Mouse (Mus musculus) E14TG2a.4 (cell line): Measurements from ENCODE around the gene Olfr1118.
"Not testable (repeated sequence)": the region's sequence is repeated elsewhere in the genome, so short reads cannot be mapped to it uniquely, and the experiment has no call there.

ENCODE experiments used
- H3K27me3 ChIP-seq: 2 replicates; pipeline ENCODE4 v1.6.1; 2014; ENCODE audit warnings: low read length, control low read depth; ENCODE audit not compliant: insufficient read depth
- H3K36me3 ChIP-seq: 2 replicates; pipeline ENCODE4 v1.6.1; 2014; ENCODE audit warnings: low read length, control low read depth; ENCODE audit not compliant: insufficient read depth
- H3K4me1 ChIP-seq: replicated peaks from 2 replicates; pipeline ENCODE4 v1.6.1; 2014; ENCODE audit warnings: low read depth, low read length, control low read depth
- H3K4me3 ChIP-seq: replicated peaks from 2 replicates; pipeline ENCODE4 v1.5.1; 2014; ENCODE audit warnings: mild to moderate bottlenecking, low read length
- H3K9me3 ChIP-seq: 2 replicates; pipeline ENCODE4 v1.6.1; 2014; ENCODE audit warnings: low read length, control low read depth
- CTCF ChIP-seq: conservative IDR thresholded peaks from 2 replicates; pipeline ENCODE4 v1.5.1; 2014; ENCODE audit warnings: low read length
- NANOG ChIP-seq: IDR thresholded peaks from 2 replicates; pipeline ENCODE4 v1.6.1; 2014; ENCODE audit warnings: borderline replicate concordance, low read length, mixed read lengths
- POU5F1 ChIP-seq: IDR thresholded peaks from 2 replicates; pipeline ENCODE4 v1.6.1; 2014; ENCODE audit warnings: low read length, borderline replicate concordance

The Olfr1118 gene

DNA sequence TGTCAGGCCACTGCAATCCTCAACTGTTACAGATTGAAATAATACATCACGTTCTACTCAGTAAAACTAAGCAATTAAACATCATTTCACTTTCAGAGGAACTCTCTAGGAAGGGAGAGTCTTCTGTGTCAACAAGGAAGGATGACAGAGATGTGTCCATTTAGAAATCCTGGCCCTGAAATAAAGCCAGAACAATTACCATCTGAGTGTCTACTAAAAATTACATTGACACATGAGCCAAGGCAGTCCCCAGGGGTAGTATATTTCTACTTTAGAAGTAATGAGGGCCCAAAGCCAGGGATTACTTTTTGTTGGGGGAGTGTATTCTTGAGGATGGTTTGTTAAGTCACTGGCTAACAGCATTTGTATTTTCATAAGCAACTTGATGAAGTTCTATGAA, at the start of gene Olfr1118:
Gene Olfr1118 (plus strand): TSS at position 301 of the 400 bp plus-strand sequence.
- H3K9me3 ChIP-seq, result peaks cover 17% of the 10 kb centered on the region

GRCm38 (mm10) chr2:87267234-87267633, 40.1 kb upstream of the Olfr1118 start, which contains the start of gene Olfr1116:
Olfr1116 (plus strand) TSS chr2:87267534.
- Histone ChIP-seq H3K27me3 (no peaks in the 10 kb centered on the region), H3K4me3 (no peak within 1 kb of the TSS), H3K36me3 (no peaks in the 10 kb centered on the region), H3K4me1 (no peaks in the 10 kb centered on the region), H3K9me3 (peaks cover 15% of the 10 kb centered on the region)
- TF ChIP-seq NANOG (no peak), POU5F1 (no peak), CTCF (no peak)

More for the DNA sequence above, at the start of gene Olfr1118:
- H3K4me1 ChIP-seq, result no peaks in the 10 kb centered on the region
- H3K36me3 ChIP-seq, result no peaks in the 10 kb centered on the region
- H3K4me3 ChIP-seq, result no peak within 1 kb of the TSS
- H3K27me3 ChIP-seq, result no peaks in the 10 kb centered on the region
- TF ChIP-seq CTCF (no peak), POU5F1 (no peak), NANOG (no peak)

DNA sequence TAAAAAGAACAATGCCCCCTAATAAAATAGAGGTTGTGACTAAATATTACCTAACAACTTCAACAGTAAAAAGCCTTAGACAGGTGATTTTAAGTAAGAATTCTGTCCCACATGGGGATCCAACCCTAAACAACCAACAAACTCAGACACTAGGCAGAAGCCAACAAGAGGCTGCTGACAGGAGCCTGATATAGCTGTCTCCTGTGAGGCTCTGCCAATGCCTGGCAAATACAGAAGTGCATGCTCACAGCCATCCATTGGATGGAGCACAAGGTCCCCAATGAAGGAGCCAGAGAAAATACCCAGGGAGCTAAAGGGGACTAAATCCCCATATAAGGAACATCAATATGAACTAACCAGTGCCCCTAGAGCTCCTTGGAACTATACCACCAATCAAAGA, 13.4 kb upstream of the Olfr1118 start:
- not testable (repeated sequence) for H3K9me3 ChIP-seq, H3K36me3 ChIP-seq, H3K27me3 ChIP-seq, H3K4me3 ChIP-seq, H3K4me1 ChIP-seq

GRCm38 (mm10) chr2:87354515-87354914, 47.1 kb downstream of the Olfr1118 start, which contains the start of gene Olfr1120:
Olfr1120 (plus strand) TSS chr2:87354815.
- TF ChIP-seq NANOG, result no peak
- no peak for TF ChIP-seq CTCF
- TF ChIP-seq POU5F1, result no peak
- H3K4me1 ChIP-seq, result no peaks in the 10 kb centered on the region
- no peak within 1 kb of the TSS for H3K4me3 ChIP-seq
- H3K27me3 ChIP-seq, result no peaks in the 10 kb centered on the region
- H3K9me3 ChIP-seq, result no peaks in the 10 kb centered on the region
- H3K36me3 ChIP-seq, result no peaks in the 10 kb centered on the region

DNA sequence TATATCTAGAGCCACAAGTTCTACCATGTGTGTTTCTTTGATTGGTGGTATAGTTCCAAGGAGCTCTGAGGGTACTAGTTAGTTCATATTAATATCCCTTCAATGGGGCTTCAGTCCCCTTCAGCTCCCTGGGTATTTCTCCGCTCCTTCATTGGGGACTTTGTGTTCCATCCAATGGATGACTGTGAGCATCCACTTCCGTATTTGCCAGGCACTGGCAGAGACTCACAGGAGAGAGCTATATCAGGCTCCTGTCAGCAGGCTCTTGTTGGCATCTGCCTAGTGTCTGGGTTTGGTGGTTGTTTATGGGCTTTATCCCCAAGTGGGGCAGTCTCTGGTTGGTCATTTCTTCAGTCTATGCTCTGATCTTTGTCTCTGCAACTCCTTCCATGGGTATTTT, 52.7 kb downstream of the Olfr1118 start:
- H3K4me1 ChIP-seq, H3K27me3 ChIP-seq, H3K4me3 ChIP-seq, H3K36me3 ChIP-seq, H3K9me3 ChIP-seq: not testable (repeated sequence)
